Mouse (Mus musculus): Measurements from ENCODE around the gene Atoh8. TPM values are rescaled to one million over a fixed set of nuclear protein-coding genes. Genes with fewer than 3 reads are reported as not detected.

The Atoh8 gene
- polyA plus RNA-seq, 1 experiment from 2014 or later: 4.7 TPM

- Histone ChIP-seq H3K27me3 (replicated peaks; ENCODE audit: control insufficient read depth, insufficient read depth, low read length) (no peaks in the 10 kb centered on the region), H3K4me1 (ENCODE audit: control insufficient read depth, insufficient read depth, low read depth, low read length) (no peaks in the 10 kb centered on the region; the same call in 1 of the 2 replicates), H3K9me3 (ENCODE audit: control insufficient read depth, low read length) (no peaks in the 10 kb centered on the region), H3K27ac (ENCODE audit: low read depth, low read length) (no peak overlapping the region), H3K4me2 (ENCODE audit: low read length) (no peak overlapping the region; the same call in 1 of the 2 replicates), H3K36me3 (ENCODE audit: control insufficient read depth, insufficient read depth, low read length) (no peaks in the 10 kb centered on the region), H3K9ac (ENCODE audit: low read depth, low read length) (no peak overlapping the region), H3K4me3 (ENCODE audit: low read length) (no peak overlapping the region)
- 31% methylated on average over 19 of the region's 19 CpGs for WGBS
- peak; percentile 96 for ATAC-seq
Observed at GRCm38 (mm10) chr6:72260981-72261682, 25.8 kb upstream of the Atoh8 start.

- H3K4me1 ChIP-seq (ENCODE audit: control insufficient read depth, insufficient read depth, low read depth, low read length): peaks cover 3% of the 10 kb centered on the region; the same call in 1 of the 2 replicates
- H3K9me3 ChIP-seq (ENCODE audit: control insufficient read depth, low read length): no peaks in the 10 kb centered on the region
- no peaks in the 10 kb centered on the region for H3K36me3 ChIP-seq (ENCODE audit: control insufficient read depth, insufficient read depth, low read length)
- no peak for ATAC-seq
- H3K27me3 ChIP-seq (replicated peaks; ENCODE audit: control insufficient read depth, insufficient read depth, low read length): no peaks in the 10 kb centered on the region
- H3K4me2 ChIP-seq (ENCODE audit: low read length): no peak overlapping the region
- WGBS: 77% methylated on average over 7 of the region's 7 CpGs
- H3K4me3 ChIP-seq (ENCODE audit: low read length): no peak overlapping the region
- H3K9ac ChIP-seq (ENCODE audit: low read depth, low read length): no peak overlapping the region
- no peak overlapping the region for H3K27ac ChIP-seq (ENCODE audit: low read depth, low read length)
Observed at GRCm38 (mm10) chr6:72259474-72259873, 24.1 kb upstream of the Atoh8 start.

GRCm38 (mm10) chr6:72255294-72255693 lies 19.9 kb upstream of the Atoh8 start:
- no peak overlapping the region for H3K4me3 ChIP-seq (ENCODE audit: low read length)
- no peak overlapping the region for H3K9ac ChIP-seq (ENCODE audit: low read depth, low read length)
- no peak overlapping the region for H3K27ac ChIP-seq (ENCODE audit: low read depth, low read length)
- H3K4me2 ChIP-seq (ENCODE audit: low read length): no peak overlapping the region
- 58% methylated on average over 6 of the region's 6 CpGs for WGBS
- ATAC-seq: no peak; the same call in 1 of the 2 replicates
- H3K27me3 ChIP-seq (replicated peaks; ENCODE audit: control insufficient read depth, insufficient read depth, low read length): no peaks in the 10 kb centered on the region
- peaks cover 7% of the 10 kb centered on the region; the same call in 1 of the 2 replicates for H3K4me1 ChIP-seq (ENCODE audit: control insufficient read depth, insufficient read depth, low read depth, low read length)
- H3K9me3 ChIP-seq (ENCODE audit: control insufficient read depth, low read length): no peaks in the 10 kb centered on the region
- no peaks in the 10 kb centered on the region for H3K36me3 ChIP-seq (ENCODE audit: control insufficient read depth, insufficient read depth, low read length)

GRCm38 (mm10) chr6:72254588-72255075 lies 19.3 kb upstream of the Atoh8 start:
- peak; percentile 63 for ATAC-seq
- Histone ChIP-seq H3K4me2 (ENCODE audit: low read length) (no peak overlapping the region), H3K9ac (ENCODE audit: low read depth, low read length) (no peak overlapping the region), H3K9me3 (ENCODE audit: control insufficient read depth, low read length) (no peaks in the 10 kb centered on the region), H3K36me3 (ENCODE audit: control insufficient read depth, insufficient read depth, low read length) (no peaks in the 10 kb centered on the region), H3K4me3 (ENCODE audit: low read length) (no peak overlapping the region), H3K4me1 (ENCODE audit: control insufficient read depth, insufficient read depth, low read depth, low read length) (peaks cover 7% of the 10 kb centered on the region; the same call in 1 of the 2 replicates), H3K27me3 (replicated peaks; ENCODE audit: control insufficient read depth, insufficient read depth, low read length) (no peaks in the 10 kb centered on the region), H3K27ac (ENCODE audit: low read depth, low read length) (no peak overlapping the region)
- 47% methylated on average over 10 of the region's 10 CpGs for WGBS

- peak; percentile 79 for ATAC-seq
- Histone ChIP-seq H3K4me1 (ENCODE audit: control insufficient read depth, insufficient read depth, low read depth, low read length) (peaks cover 7% of the 10 kb centered on the region; the same call in 1 of the 2 replicates), H3K27me3 (replicated peaks; ENCODE audit: control insufficient read depth, insufficient read depth, low read length) (no peaks in the 10 kb centered on the region), H3K36me3 (ENCODE audit: control insufficient read depth, insufficient read depth, low read length) (no peaks in the 10 kb centered on the region), H3K4me2 (ENCODE audit: low read length) (no peak overlapping the region), H3K9ac (ENCODE audit: low read depth, low read length) (no peak overlapping the region), H3K27ac (ENCODE audit: low read depth, low read length) (no peak overlapping the region; the same call in 1 of the 2 replicates), H3K4me3 (ENCODE audit: low read length) (no peak overlapping the region), H3K9me3 (ENCODE audit: control insufficient read depth, low read length) (no peaks in the 10 kb centered on the region)
- WGBS: 61% methylated on average over 4 of the region's 4 CpGs
Observed at GRCm38 (mm10) chr6:72253911-72254587, 18.7 kb upstream of the Atoh8 start.

- H3K9ac ChIP-seq (ENCODE audit: low read depth, low read length): no peak overlapping the region
- no peak overlapping the region for H3K4me2 ChIP-seq (ENCODE audit: low read length)
- H3K4me3 ChIP-seq (ENCODE audit: low read length): no peak overlapping the region
- ATAC-seq: no peak
- H3K27ac ChIP-seq (ENCODE audit: low read depth, low read length): no peak overlapping the region
- no peaks in the 10 kb centered on the region for H3K9me3 ChIP-seq (ENCODE audit: control insufficient read depth, low read length)
- WGBS: 88% methylated on average over 4 of the region's 4 CpGs
- peaks cover 7% of the 10 kb centered on the region; the same call in 1 of the 2 replicates for H3K4me1 ChIP-seq (ENCODE audit: control insufficient read depth, insufficient read depth, low read depth, low read length)
- H3K27me3 ChIP-seq (replicated peaks; ENCODE audit: control insufficient read depth, insufficient read depth, low read length): no peaks in the 10 kb centered on the region
- no peaks in the 10 kb centered on the region for H3K36me3 ChIP-seq (ENCODE audit: control insufficient read depth, insufficient read depth, low read length)
Observed at GRCm38 (mm10) chr6:72253168-72253567, 17.8 kb upstream of the Atoh8 start.

- Histone ChIP-seq H3K27me3 (replicated peaks; ENCODE audit: control insufficient read depth, insufficient read depth, low read length) (no peaks in the 10 kb centered on the region), H3K27ac (ENCODE audit: low read depth, low read length) (no peak overlapping the region), H3K36me3 (ENCODE audit: control insufficient read depth, insufficient read depth, low read length) (no peaks in the 10 kb centered on the region), H3K4me3 (ENCODE audit: low read length) (no peak overlapping the region), H3K9me3 (ENCODE audit: control insufficient read depth, low read length) (no peaks in the 10 kb centered on the region), H3K4me2 (ENCODE audit: low read length) (no peak overlapping the region), H3K9ac (ENCODE audit: low read depth, low read length) (no peak overlapping the region), H3K4me1 (ENCODE audit: control insufficient read depth, insufficient read depth, low read depth, low read length) (peaks cover 7% of the 10 kb centered on the region; the same call in 1 of the 2 replicates)
- ATAC-seq: no peak
- WGBS: 91% methylated on average over 1 of the region's 1 CpGs
Observed at GRCm38 (mm10) chr6:72252433-72252832, 17.1 kb upstream of the Atoh8 start.

GRCm38 (mm10) chr6:72249981-72250380 lies 14.6 kb upstream of the Atoh8 start:
- no peaks in the 10 kb centered on the region for H3K9me3 ChIP-seq (ENCODE audit: control insufficient read depth, low read length)
- H3K27ac ChIP-seq (ENCODE audit: low read depth, low read length): no peak overlapping the region
- WGBS: 89% methylated on average over 4 of the region's 4 CpGs
- peaks cover 11% of the 10 kb centered on the region for H3K4me1 ChIP-seq (ENCODE audit: control insufficient read depth, insufficient read depth, low read depth, low read length)
- no peak for ATAC-seq
- H3K36me3 ChIP-seq (ENCODE audit: control insufficient read depth, insufficient read depth, low read length): no peaks in the 10 kb centered on the region
- H3K27me3 ChIP-seq (replicated peaks; ENCODE audit: control insufficient read depth, insufficient read depth, low read length): no peaks in the 10 kb centered on the region
- no peak overlapping the region for H3K4me2 ChIP-seq (ENCODE audit: low read length)
- no peak overlapping the region for H3K4me3 ChIP-seq (ENCODE audit: low read length)
- no peak overlapping the region for H3K9ac ChIP-seq (ENCODE audit: low read depth, low read length)
